Mouse (Mus musculus): Measurements from ENCODE around the gene Tecpr1.

The Tecpr1 gene

GRCm38 (mm10) chr5:144162813-144163517, 60.5 kb downstream of the Tecpr1 start:
- peak; percentile 26 for DNase-seq

GRCm38 (mm10) chr5:144162080-144162812, 61.2 kb downstream of the Tecpr1 start:
- DNase-seq: peak; percentile 36

GRCm38 (mm10) chr5:144159137-144159536, 64.3 kb downstream of the Tecpr1 start:
- no peak for DNase-seq

GRCm38 (mm10) chr5:144158604-144159003, 64.8 kb downstream of the Tecpr1 start:
- no peak for DNase-seq

- DNase-seq: peak; percentile 71
Observed at GRCm38 (mm10) chr5:144154528-144154927, 68.9 kb downstream of the Tecpr1 start.

GRCm38 (mm10) chr5:144151270-144151669, 72.1 kb downstream of the Tecpr1 start:
- no peak for DNase-seq

GRCm38 (mm10) chr5:144149530-144149929, 73.9 kb downstream of the Tecpr1 start:
- DNase-seq: no peak

- DNase-seq: no peak
Observed at GRCm38 (mm10) chr5:144146898-144147297, 76.5 kb downstream of the Tecpr1 start.

All from thymus, postnatal 4 days (tissue).